9 mouse cellular contexts compared by ENCODE assay signal in genomic region chr11:36676446-36677284, GRCm38 (mm10).
DNase-seq lines count a peak whose midpoint lies in the region; ATAC-seq and TF ChIP-seq lines count a peak whose summit lies in the region.
"Had no signal": no experiment of that assay in that cellular context is flagged by ENCODE, and none has a peak within 500 bp of the region (broad histone marks: within the 10 kb centered on the region; RNA-seq: fewer than 3 reads in every experiment).

No protein-coding gene starts in this region.

- ATAC-seq in kidney, postnatal 0 days (replicated peaks; ENCODE audit: low FRiP score, low read depth), result no peak
- no peak for ATAC-seq in embryonic facial prominence, embryonic 15.5 days (ENCODE audit: insufficient number of reproducible peaks, low FRiP score, low TSS enrichment, low read depth)
- ATAC-seq in hindbrain, embryonic 15.5 days (ENCODE audit: low FRiP score, low read depth), result no peak

- TF ChIP-seq POLR2A in myocyte (IDR thresholded peaks at IDR 0.05; ENCODE audit: insufficient read length, low read depth), result no peak

- H3ac ChIP-seq in myocyte (ENCODE audit: control insufficient read depth, insufficient read length), result no peak overlapping the region

- H3K9ac ChIP-seq in kidney, postnatal 0 days (ENCODE audit: low read depth, low read length), result no peak overlapping the region
- no peak overlapping the region for H3K9ac ChIP-seq in embryonic facial prominence, embryonic 15.5 days
- H3K9ac ChIP-seq in hindbrain, embryonic 15.5 days, result peak overlapping the region; percentile 66

- no peaks in the 10 kb centered on the region for H3K79me2 ChIP-seq in myocyte (ENCODE audit: control insufficient read depth, insufficient read depth)

- peak overlapping the region; percentile 52 for H3K4me2 ChIP-seq in kidney, postnatal 0 days (ENCODE audit: low read length)
- peak overlapping the region; percentile 54 for H3K4me2 ChIP-seq in embryonic facial prominence, embryonic 15.5 days (replicated peaks)
- H3K4me2 ChIP-seq in hindbrain, embryonic 15.5 days, result peak overlapping the region; percentile 55
- peak overlapping the region; percentile 86 for H3K4me2 ChIP-seq in myocyte (ENCODE audit: low read depth)

- H3K9me3 ChIP-seq in kidney, postnatal 0 days (replicated peaks; ENCODE audit: low read length), result no peaks in the 10 kb centered on the region
- no peaks in the 10 kb centered on the region for H3K9me3 ChIP-seq in embryonic facial prominence, embryonic 15.5 days (replicated peaks)
- no peaks in the 10 kb centered on the region for H3K9me3 ChIP-seq in hindbrain, embryonic 15.5 days

- H3K36me3 ChIP-seq in kidney, postnatal 0 days (ENCODE audit: insufficient read depth, low read length), result no peaks in the 10 kb centered on the region
- H3K36me3 ChIP-seq in embryonic facial prominence, embryonic 15.5 days, result no peaks in the 10 kb centered on the region
- H3K36me3 ChIP-seq in hindbrain, embryonic 15.5 days, result no peaks in the 10 kb centered on the region
- H3K36me3 ChIP-seq in myocyte (ENCODE audit: control insufficient read depth, insufficient read depth), result no peaks in the 10 kb centered on the region

- no peaks in the 10 kb centered on the region for H3K4me1 ChIP-seq in kidney, postnatal 0 days (replicated peaks; ENCODE audit: insufficient read depth, low read length)
- H3K4me1 ChIP-seq in embryonic facial prominence, embryonic 15.5 days, result no peaks in the 10 kb centered on the region
- H3K4me1 ChIP-seq in hindbrain, embryonic 15.5 days (replicated peaks), result peaks cover 27% of the 10 kb centered on the region

- H3K27ac ChIP-seq in kidney, postnatal 0 days, result no peak overlapping the region
- no peak overlapping the region for H3K27ac ChIP-seq in embryonic facial prominence, embryonic 15.5 days (replicated peaks)
- H3K27ac ChIP-seq in hindbrain, embryonic 15.5 days (replicated peaks), result peak overlapping the region; percentile 95

- H3K27me3 ChIP-seq in kidney, postnatal 0 days (ENCODE audit: insufficient read depth, low read length), result peaks cover 6% of the 10 kb centered on the region; the same call in 1 of the 2 replicates
- H3K27me3 ChIP-seq in embryonic facial prominence, embryonic 15.5 days, result no peaks in the 10 kb centered on the region
- H3K27me3 ChIP-seq in hindbrain, embryonic 15.5 days, result no peaks in the 10 kb centered on the region
- no peaks in the 10 kb centered on the region for H3K27me3 ChIP-seq in myocyte (ENCODE audit: control insufficient read depth, insufficient read depth, insufficient read length)

- 0 out of 2 replicates have a peak overlapping the region, but pooled peaks have one; percentile 29 for H3K4me3 ChIP-seq in kidney, postnatal 0 days (replicated peaks; ENCODE audit: low read depth, low read length)
- peak overlapping the region; percentile 44 for H3K4me3 ChIP-seq in embryonic facial prominence, embryonic 15.5 days (replicated peaks)
- H3K4me3 ChIP-seq in hindbrain, embryonic 15.5 days, result peak overlapping the region; percentile 40
- H3K4me3 ChIP-seq in myocyte, result no peak overlapping the region

- DNase-seq in kidney, postnatal 0 days (ENCODE audit: low spot score), result peak; percentile 8
- no peak for DNase-seq in kidney, adult 8-10 months
- DNase-seq in urinary bladder, postnatal 36 days (ENCODE audit: low spot score in 2 of 2), result no peak
- no peak for DNase-seq in natural killer cell, adult 2 months (ENCODE audit: low spot score in 2 of 2)
- DNase-seq in urinary bladder, adult 18-20 months (ENCODE audit: low spot score in 2 of 2), result no peak
- DNase-seq: lung, postnatal 4 days had no signal

- TF ChIP-seq CTCF in kidney, postnatal 0 days (IDR thresholded peaks at IDR 0.05; ENCODE audit: low read depth), result no peak

- 47% methylated on average over 16 of the region's 16 CpGs for WGBS in kidney, postnatal 0 days
- WGBS in embryonic facial prominence, embryonic 15.5 days, result 29% methylated on average over 16 of the region's 16 CpGs
- 20% methylated on average over 16 of the region's 16 CpGs for WGBS in hindbrain, embryonic 15.5 days

TF ChIP-seq in myocyte, 11 proteins besides CTCF, POLR2A, EP300 and RAD21:
- TF ChIP-seq E2F4 (IDR thresholded peaks at IDR 0.05; ENCODE audit: insufficient read depth) (no peak), POLR2AphosphoS2 (IDR thresholded peaks at IDR 0.05; ENCODE audit: insufficient read length, low read depth) (no peak), TCF12 (IDR thresholded peaks at IDR 0.05; ENCODE audit: insufficient read depth, poor library complexity, severe bottlenecking) (no peak), USF1 (IDR thresholded peaks at IDR 0.05; ENCODE audit: low read depth) (no peak), MYOG (IDR thresholded peaks at IDR 0.05; ENCODE audit: control insufficient read depth in 1 of 3, insufficient read depth in 1 of 3, insufficient read length in 2 of 3, low read depth in 2 of 3) (no peak), CEBPB (IDR thresholded peaks at IDR 0.05; ENCODE audit: insufficient read depth, poor library complexity, severe bottlenecking) (no peak), SRF (IDR thresholded peaks at IDR 0.05; ENCODE audit: control insufficient read depth, insufficient read length, low read depth) (no peak), MYOD1 (IDR thresholded peaks at IDR 0.05; ENCODE audit: control insufficient read depth in 1 of 3, insufficient read length in 2 of 3, low read depth in 2 of 3) (no peak), TCF3 (IDR thresholded peaks at IDR 0.05; ENCODE audit: insufficient read length, low read depth) (no peak), MAX (IDR thresholded peaks at IDR 0.05; ENCODE audit: low read depth) (no peak), REST (IDR thresholded peaks at IDR 0.05; ENCODE audit: insufficient read depth, insufficient read length) (no peak)
TF ChIP-seq in myocyte: peak in this region for 0.
